Mouse (Mus musculus) macrophage (primary cell): ENCODE measurements around the gene Gm21973. TPM values are rescaled to one million over a fixed set of nuclear protein-coding genes. Genes with fewer than 3 reads are reported as not detected.

Source experiments
- polyA plus RNA-seq: library from polyadenylated mRNA; stranded (reverse); fragments of 250-400 nt; gene quantifications from 3 replicates; pipeline ENCODE4 v1.2.4, GENCODE M21; 2018; ENCODE audit warnings: inconsistent platforms

The Gm21973 gene
- polyA plus RNA-seq, 1 experiment from 2014 or later, result not detected

Other genes with a start within 250 kb of the Gm21973 start
- not detected in 3 replicates for gene Prlr, start 148.1 kb upstream of the Gm21973 start, polyA plus RNA-seq
- gene Agxt2, start 33.2 kb downstream of the Gm21973 start, polyA plus RNA-seq, result not detected in 3 replicates
- 10.5 to 32.9 TPM (median 24.5 TPM) in 3 replicates for gene Dnajc21, start 145.1 kb downstream of the Gm21973 start, polyA plus RNA-seq
- gene Brix1, start 160.6 kb downstream of the Gm21973 start, polyA plus RNA-seq, result 13.5 to 30.8 TPM (median 26.3 TPM) in 3 replicates
- 3.5 to 9.9 TPM (median 7.1 TPM) in 3 replicates for gene Rad1, start 160.6 kb downstream of the Gm21973 start, polyA plus RNA-seq
- not detected in 3 replicates for gene Ttc23l, start 233.3 kb downstream of the Gm21973 start, polyA plus RNA-seq